Mouse (Mus musculus) forebrain, embryonic 13.5 days (tissue): ENCODE measurements around the gene Arhgap25. TPM values are rescaled to one million over a fixed set of nuclear protein-coding genes. Genes with fewer than 3 reads are reported as not detected.

Experiments
- ATAC-seq: fragments of 200-750 bp; cut with Nextera tagmentation; 2 replicates; pipeline ENCODE4 v1.8.0; 2017
- H3K27ac ChIP-seq: fragments of 300-500 bp; sonication (generic); 2 replicates; pipeline ENCODE4 v1.5.1; 2015; ENCODE audit warnings: inconsistent platforms, mild to moderate bottlenecking, moderate library complexity
- H3K27me3 ChIP-seq: fragments of 300-500 bp; sonication (generic); 2 replicates; pipeline ENCODE4 v1.6.1; 2015; ENCODE audit warnings: mild to moderate bottlenecking, inconsistent platforms
- H3K36me3 ChIP-seq: fragments of 300-500 bp; sonication (generic); 2 replicates; pipeline ENCODE4 v1.6.1; 2015; ENCODE audit warnings: mild to moderate bottlenecking, inconsistent platforms; ENCODE audit not compliant: poor library complexity, severe bottlenecking
- H3K4me1 ChIP-seq: fragments of 300-500 bp; sonication (generic); 2 replicates; pipeline ENCODE4 v1.6.1; 2015; ENCODE audit warnings: inconsistent platforms
- H3K4me2 ChIP-seq: fragments of 300-500 bp; sonication (generic); 2 replicates; pipeline ENCODE4 v1.6.1; 2015; ENCODE audit warnings: inconsistent platforms, mild to moderate bottlenecking, moderate library complexity
- H3K4me3 ChIP-seq: fragments of 300-500 bp; sonication (generic); 2 replicates; pipeline ENCODE4 v1.5.1; 2015; ENCODE audit warnings: mild to moderate bottlenecking, inconsistent platforms
- H3K9ac ChIP-seq: fragments of 300-500 bp; sonication (generic); 2 replicates; pipeline ENCODE4 v1.6.1; 2015; ENCODE audit warnings: mild to moderate bottlenecking, inconsistent platforms
- H3K9me3 ChIP-seq: fragments of 300-500 bp; sonication (generic); replicated peaks from 2 replicates; pipeline ENCODE4 v1.6.1; 2016; ENCODE audit warnings: inconsistent platforms
- WGBS: fragments of 180-500 bp; shearing (Covaris S2); methylation state at CpG from one replicate; pipeline ENCODE4 v1.1.7; 2015; 5-methylcytosine and 5-hydroxymethylcytosine counted together
- polyA plus RNA-seq: library from polyadenylated mRNA; unstranded; fragments of >200 nt; fragmentation: Nextera tagmentation; extraction: Ambion mirVana; gene quantifications from 2 replicates; pipeline ENCODE4 v1.2.1, GENCODE M21; 2015

Arhgap25 gene
- polyA plus RNA-seq, 1 experiment from 2014 or later = 1.8 TPM

DNA sequence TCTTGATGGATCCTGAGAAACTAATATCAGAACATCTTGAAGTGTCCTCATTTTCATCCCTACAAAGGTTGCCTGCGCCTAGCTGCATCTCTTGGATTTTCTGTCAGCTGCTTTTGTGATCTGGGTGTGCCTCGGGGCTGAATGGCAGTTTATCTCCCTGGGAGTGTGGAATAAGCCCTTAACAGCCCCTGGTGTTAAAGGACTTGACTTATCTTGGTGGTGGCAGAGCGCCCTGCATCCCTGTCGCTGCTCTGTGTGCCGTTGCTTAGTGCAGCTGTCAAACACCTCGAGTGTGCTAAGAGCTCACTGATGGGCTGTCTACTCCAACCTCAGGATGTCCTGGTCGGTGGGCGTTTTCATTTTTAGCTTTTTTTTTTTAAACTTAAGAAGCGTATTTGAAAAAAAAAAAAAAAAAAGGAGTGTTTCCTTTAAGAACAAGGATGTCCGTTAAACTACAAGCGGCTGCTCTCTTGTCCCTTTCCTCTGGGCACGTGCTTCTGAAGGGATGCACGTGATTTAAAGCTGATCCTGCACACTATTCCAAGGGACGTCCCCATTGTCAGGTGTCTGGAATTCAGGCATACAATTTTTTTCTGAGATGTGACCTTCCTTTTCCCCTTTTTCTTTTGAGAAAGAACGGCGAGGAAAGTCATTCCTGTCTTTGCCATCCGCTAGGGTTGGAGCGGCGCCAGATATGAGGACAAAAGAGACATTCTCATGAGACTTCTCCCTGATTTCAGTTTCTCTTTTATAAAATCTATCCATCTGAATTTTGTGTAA, 108.8 kb downstream of the Arhgap25 start:
- H3K4me3 ChIP-seq = no peak overlapping the region
- WGBS = 59% methylated on average over 19 of the region's 19 CpGs

DNA sequence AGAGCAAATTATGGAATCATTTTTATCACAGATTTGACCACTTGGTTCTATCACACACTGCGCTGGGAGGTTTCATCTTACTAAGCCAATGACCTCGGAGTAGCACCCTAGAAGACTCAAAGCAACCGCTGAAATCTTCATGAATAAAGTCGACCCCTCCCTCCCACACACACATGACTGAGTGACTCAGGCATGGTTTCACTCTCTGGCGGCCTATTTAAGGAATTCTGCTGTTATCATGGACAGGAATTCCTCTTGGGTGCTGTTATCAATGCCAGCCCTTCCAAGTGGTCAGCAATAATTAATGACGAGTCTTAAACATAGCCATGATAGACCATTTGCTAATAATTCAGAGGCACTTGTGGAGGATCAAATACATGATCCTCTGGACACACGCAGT, 110.8 kb downstream of the Arhgap25 start:
- Histone ChIP-seq H3K9ac (no peak overlapping the region), H3K36me3 (no peaks in the 10 kb centered on the region), H3K27ac (no peak overlapping the region), H3K9me3 (no peaks in the 10 kb centered on the region), H3K27me3 (no peaks in the 10 kb centered on the region), H3K4me3 (no peak overlapping the region), H3K4me1 (no peaks in the 10 kb centered on the region), H3K4me2 (no peak overlapping the region)
- 90% methylated on average over 7 of the region's 7 CpGs for WGBS
- ATAC-seq = no peak

More for the DNA sequence above, 108.8 kb downstream of the Arhgap25 start:
- Histone ChIP-seq H3K4me2 (peak overlapping the region; percentile 32), H3K9ac (no peak overlapping the region), H3K27me3 (no peaks in the 10 kb centered on the region), H3K9me3 (no peaks in the 10 kb centered on the region), H3K27ac (no peak overlapping the region), H3K4me1 (no peaks in the 10 kb centered on the region), H3K36me3 (no peaks in the 10 kb centered on the region)
- no peak for ATAC-seq

DNA sequence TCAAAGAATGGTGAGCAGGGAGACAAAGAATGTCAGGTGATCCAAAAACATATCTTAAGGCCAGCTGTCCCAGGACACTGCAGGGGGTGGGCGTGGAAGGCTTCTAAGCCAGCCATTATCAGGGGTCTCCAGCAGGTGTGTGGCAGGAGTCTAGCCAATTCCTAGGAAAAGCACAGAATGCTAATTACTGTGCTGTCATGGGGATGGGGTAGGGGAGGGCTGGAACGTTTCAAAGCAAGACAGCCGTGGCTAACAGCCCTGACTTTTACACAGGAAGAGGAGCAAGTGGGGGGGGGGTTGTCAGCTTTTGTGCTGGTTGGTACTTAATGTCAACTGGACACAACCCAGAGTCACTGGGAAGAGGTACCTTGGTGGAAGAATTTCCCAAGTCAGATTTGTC, 121.0 kb downstream of the Arhgap25 start:
- Histone ChIP-seq H3K27ac (no peak overlapping the region), H3K9me3 (no peaks in the 10 kb centered on the region), H3K4me1 (no peaks in the 10 kb centered on the region), H3K4me3 (no peak overlapping the region), H3K36me3 (no peaks in the 10 kb centered on the region), H3K4me2 (no peak overlapping the region), H3K27me3 (no peaks in the 10 kb centered on the region), H3K9ac (no peak overlapping the region)
- ATAC-seq = no peak
- 23% methylated on average over 3 of the region's 3 CpGs for WGBS

Other genes with a start within 250 kb of the Arhgap25 start
- gene Antxr1, start 197.4 kb downstream of the Arhgap25 start, polyA plus RNA-seq = 2.7 and 2.9 TPM in 2 replicates
- not detected in 2 replicates for gene Gkn1, start 182.3 kb downstream of the Arhgap25 start, polyA plus RNA-seq
- gene Gkn2, start 159.9 kb downstream of the Arhgap25 start, polyA plus RNA-seq = not detected in 2 replicates
- gene Gkn3, start 144.3 kb downstream of the Arhgap25 start, polyA plus RNA-seq = not detected in 2 replicates
- not detected in 2 replicates for gene Bmp10, start 104.3 kb downstream of the Arhgap25 start, polyA plus RNA-seq
- 5.0 and 5.9 TPM in 2 replicates for gene Prokr1, start 57.5 kb upstream of the Arhgap25 start, polyA plus RNA-seq
- 12.7 and 12.9 TPM in 2 replicates for gene Aplf, start 138.9 kb upstream of the Arhgap25 start, polyA plus RNA-seq
- gene Efcc1, start 197.6 kb upstream of the Arhgap25 start, polyA plus RNA-seq = 0.96 and 1.1 TPM in 2 replicates
- 0.77 and 0.89 TPM in 2 replicates for gene Gp9, start 244.8 kb upstream of the Arhgap25 start, polyA plus RNA-seq